Mouse (Mus musculus) ES-E14 (cell line): Measurements from ENCODE around the gene Lcmt2. TPM values are rescaled to one million over a fixed set of nuclear protein-coding genes. Genes with fewer than 3 reads are reported as not detected.

Experiments used
- DNase-seq: peaks from one replicate; pipeline ENCODE4 v3.0.0-alpha.2; 2013; ENCODE audit warnings: low read depth, low spot score
- H3K27ac ChIP-seq: 2 replicates; pipeline ENCODE4 v1.5.1; 2012; ENCODE audit warnings: low read depth, mild to moderate bottlenecking, low read length, moderate library complexity, mixed read lengths; ENCODE audit not compliant: poor library complexity, insufficient read depth, severe bottlenecking
- H3K36me3 ChIP-seq: 2 replicates; pipeline ENCODE4 v1.6.1; 2012; ENCODE audit warnings: mild to moderate bottlenecking, low read length, moderate library complexity, mixed read lengths; ENCODE audit not compliant: control insufficient read depth, poor library complexity, insufficient read depth, severe bottlenecking
- H3K4me1 ChIP-seq, 2 experiments: fragments of 150-350 bp in 1 of 2; sonication (generic) in 1 of 2; 2 replicates each; pipeline ENCODE4 v1.6.1; 2012; ENCODE audit warnings: low read length in 2 of 2, mild to moderate bottlenecking in 1 of 2, mixed read lengths in 1 of 2; ENCODE audit not compliant: control insufficient read depth in 2 of 2, insufficient read depth in 2 of 2, poor library complexity in 1 of 2
- H3K4me3 ChIP-seq, 2 experiments: fragments of 150-350 bp in 1 of 2; sonication (generic) in 1 of 2; 2 replicates each; pipeline ENCODE4 v1.5.1; 2012; ENCODE audit warnings: low read length in 2 of 2, low read depth in 1 of 2, mild to moderate bottlenecking in 1 of 2, mixed read lengths in 1 of 2; ENCODE audit not compliant: insufficient read depth in 1 of 2, poor library complexity in 1 of 2, severe bottlenecking in 1 of 2
- H3K9ac ChIP-seq: 2 replicates; pipeline ENCODE4 v1.6.1; 2012; ENCODE audit warnings: low read depth, mild to moderate bottlenecking, low read length, mixed read lengths; ENCODE audit not compliant: poor library complexity, insufficient read depth, severe bottlenecking
- H3K9me3 ChIP-seq: fragments of 150-350 bp; sonication (generic); 2 replicates; pipeline ENCODE4 v1.6.1; 2012; ENCODE audit warnings: low read depth, mild to moderate bottlenecking, low read length; ENCODE audit not compliant: control insufficient read depth, insufficient read depth
- CHD2 ChIP-seq: IDR thresholded peaks from 2 replicates; pipeline ENCODE4 v1.6.1; 2014; ENCODE audit warnings: mild to moderate bottlenecking, low read depth, low read length, inconsistent platforms
- HCFC1 ChIP-seq: IDR thresholded peaks from 2 replicates; pipeline ENCODE4 v1.6.1; 2012; ENCODE audit warnings: low read length, inconsistent platforms, borderline replicate concordance; ENCODE audit not compliant: insufficient read depth
- MAFK ChIP-seq: IDR thresholded peaks from 2 replicates; pipeline ENCODE4 v1.6.1; 2014; ENCODE audit warnings: mild to moderate bottlenecking, low read depth, low read length, inconsistent platforms; ENCODE audit not compliant: insufficient read depth
- ZC3H11A ChIP-seq: IDR thresholded peaks from 2 replicates; pipeline ENCODE4 v1.6.1; 2012; ENCODE audit warnings: low read depth, mild to moderate bottlenecking, inconsistent platforms, low read length, borderline replicate concordance
- ZNF384 ChIP-seq: IDR thresholded peaks from 2 replicates; pipeline ENCODE4 v1.6.1; 2012; ENCODE audit warnings: low read depth, low read length, inconsistent platforms
- in situ Hi-C, 2 experiments: fragments of 600-800 bp; cut with MboI; formaldehyde crosslinking; loops; one replicate each; pipeline ENCODE4 v1.15.1; 2025; ENCODE audit warnings: low sequenced_read_pairs in 2 of 2, inconsistent platforms in 1 of 2; ENCODE audit not compliant: unreplicated experiment in 2 of 2
- total RNA-seq: library from RNA; depleted of rRNA; stranded (reverse); fragments of 300-350 nt; gene quantifications from 2 replicates; pipeline ENCODE4 v1.2.3, GENCODE M21; 2012; rRNA removed

Gene Lcmt2
- total RNA-seq, 1 experiment: 12.5 TPM

DNA sequence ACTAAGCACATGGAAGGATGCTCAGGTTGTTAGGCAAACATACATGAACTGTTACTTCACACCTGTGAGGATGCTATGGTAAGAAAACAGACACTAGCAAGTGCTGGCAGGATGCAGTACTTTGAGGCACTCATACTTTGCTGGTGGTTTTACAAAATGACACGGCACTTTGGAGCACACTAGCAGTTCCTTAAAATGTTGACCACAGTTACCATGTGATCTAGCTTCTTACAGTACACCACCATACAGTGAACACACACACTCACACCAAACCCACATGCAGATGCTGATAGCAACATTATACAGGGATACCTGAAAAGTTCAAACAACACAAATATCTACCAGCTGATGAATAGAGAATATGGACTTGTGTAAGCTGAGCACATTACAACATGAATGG is 57.8 kb downstream of the Lcmt2 start:
- no peaks in the 10 kb centered on the region for H3K36me3 ChIP-seq
- in situ Hi-C loops: no loop called here

More for the DNA sequence above, 57.8 kb downstream of the Lcmt2 start:
- H3K27ac ChIP-seq: no peak overlapping the region
- H3K9ac ChIP-seq: no peak overlapping the region
- DNase-seq: no peak
- no peak for TF ChIP-seq HCFC1
- no peak for TF ChIP-seq ZNF384
- TF ChIP-seq CHD2: no peak
- no peak for TF ChIP-seq ZC3H11A
- no peak for TF ChIP-seq MAFK
- no peaks in the 10 kb centered on the region for H3K9me3 ChIP-seq
- H3K4me1 ChIP-seq: no peaks in the 10 kb centered on the region
- H3K4me3 ChIP-seq: no peak overlapping the region

Other genes starting within 250 kb of the Lcmt2 start
- 21.5 and 21.9 TPM in 2 replicates for gene Ubr1, start 169.9 kb downstream of the Lcmt2 start, total RNA-seq
- gene Tmem62, start 163.6 kb downstream of the Lcmt2 start, total RNA-seq: 3.6 and 5.0 TPM in 2 replicates
- gene Ccndbp1, start 132.2 kb downstream of the Lcmt2 start, total RNA-seq: 21.4 and 23.0 TPM in 2 replicates
- gene Epb42, start 103.6 kb downstream of the Lcmt2 start, total RNA-seq: not detected in 2 replicates
- not detected in 2 replicates for gene Tgm5, start 54.8 kb downstream of the Lcmt2 start, total RNA-seq
- not detected in 2 replicates for gene Tgm7, start 30.9 kb downstream of the Lcmt2 start, total RNA-seq
- gene Adal, start 225 bp downstream of the Lcmt2 start, total RNA-seq: 14.8 and 15.0 TPM in 2 replicates
- 38.1 and 45.9 TPM in 2 replicates for gene Tubgcp4, start 30.0 kb upstream of the Lcmt2 start, total RNA-seq
- gene Zscan29, start 30.5 kb upstream of the Lcmt2 start, total RNA-seq: 3.5 and 5.0 TPM in 2 replicates
- 47.6 and 63.3 TPM in 2 replicates for gene Trp53bp1, start 130.8 kb upstream of the Lcmt2 start, total RNA-seq
- gene Map1a, start 148.9 kb upstream of the Lcmt2 start, total RNA-seq: 4.3 and 4.4 TPM in 2 replicates
- 7.6 and 8.8 TPM in 2 replicates for gene Ppip5k1, start 214.7 kb upstream of the Lcmt2 start, total RNA-seq
- gene Ckmt1, start 217.1 kb upstream of the Lcmt2 start, total RNA-seq: 8.3 and 11.3 TPM in 2 replicates
- 0.09 TPM in 1 of 2 replicates, not detected in the other for gene Strc, start 246.5 kb upstream of the Lcmt2 start, total RNA-seq